Mouse (Mus musculus): ENCODE data around the gene Prpf40a. TPM values are rescaled to one million over a fixed set of nuclear protein-coding genes. Genes with fewer than 3 reads are reported as not detected.
A peak's percentile ranks its signal among the peaks of the same experiment; 100 is the strongest.

Gene Prpf40a
- total RNA-seq (2021), result 10 to 100 TPM; 41.2 to 43.6 TPM

DNA sequence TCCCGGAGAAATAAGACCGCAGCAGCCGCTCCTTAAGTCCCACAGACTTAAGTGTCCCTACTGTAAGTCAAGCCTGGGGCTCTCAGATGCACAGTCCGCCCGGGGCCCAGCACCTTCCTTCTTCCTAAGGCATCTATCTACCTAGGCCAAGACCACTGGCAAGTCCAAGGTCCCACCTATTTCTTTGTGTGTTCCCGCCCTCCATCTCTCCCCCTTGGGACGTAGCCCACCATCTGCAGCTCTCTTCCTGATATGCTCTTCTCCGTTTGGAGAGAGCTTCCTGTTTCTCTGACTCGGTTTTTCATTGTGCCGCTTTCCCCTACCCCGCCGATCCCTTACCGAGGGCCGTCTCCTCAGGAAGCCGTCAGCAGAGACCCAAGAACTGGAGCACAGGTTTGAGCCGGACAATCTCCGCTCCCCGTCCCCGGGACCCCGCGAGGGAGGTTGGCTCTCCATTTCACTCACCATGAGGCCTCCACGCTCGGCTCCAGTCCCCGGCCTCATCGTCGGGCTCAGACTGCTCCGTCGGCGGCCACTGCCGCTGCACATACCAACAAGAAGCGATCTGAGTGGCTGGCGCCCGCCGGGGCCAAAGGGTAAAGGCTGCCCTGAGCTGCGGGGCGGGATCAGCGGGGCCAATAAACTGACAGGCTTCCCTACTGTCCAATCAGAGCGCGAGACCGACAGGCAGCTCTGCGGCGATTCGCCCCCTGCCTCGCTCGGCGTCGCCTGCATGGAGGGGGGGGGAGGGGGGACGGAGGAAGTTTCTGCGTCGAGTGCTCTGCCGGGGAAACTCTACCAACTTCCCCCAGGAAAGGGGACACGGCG lies at the start of gene Prpf40a:
Gene Prpf40a (minus strand): TSS at position 601 of the 828 bp plus-strand sequence.
- peak; percentile 100 for DNase-seq

- DNase-seq, result no peak
Observed at GRCm38 (mm10) chr2:53222242-53222641, 31.2 kb upstream of the Prpf40a start.

- DNase-seq, result no peak
Observed at GRCm38 (mm10) chr2:53213493-53213892, 22.4 kb upstream of the Prpf40a start.

- DNase-seq, result no peak
Observed at GRCm38 (mm10) chr2:53206749-53207148, 15.7 kb upstream of the Prpf40a start.

DNA sequence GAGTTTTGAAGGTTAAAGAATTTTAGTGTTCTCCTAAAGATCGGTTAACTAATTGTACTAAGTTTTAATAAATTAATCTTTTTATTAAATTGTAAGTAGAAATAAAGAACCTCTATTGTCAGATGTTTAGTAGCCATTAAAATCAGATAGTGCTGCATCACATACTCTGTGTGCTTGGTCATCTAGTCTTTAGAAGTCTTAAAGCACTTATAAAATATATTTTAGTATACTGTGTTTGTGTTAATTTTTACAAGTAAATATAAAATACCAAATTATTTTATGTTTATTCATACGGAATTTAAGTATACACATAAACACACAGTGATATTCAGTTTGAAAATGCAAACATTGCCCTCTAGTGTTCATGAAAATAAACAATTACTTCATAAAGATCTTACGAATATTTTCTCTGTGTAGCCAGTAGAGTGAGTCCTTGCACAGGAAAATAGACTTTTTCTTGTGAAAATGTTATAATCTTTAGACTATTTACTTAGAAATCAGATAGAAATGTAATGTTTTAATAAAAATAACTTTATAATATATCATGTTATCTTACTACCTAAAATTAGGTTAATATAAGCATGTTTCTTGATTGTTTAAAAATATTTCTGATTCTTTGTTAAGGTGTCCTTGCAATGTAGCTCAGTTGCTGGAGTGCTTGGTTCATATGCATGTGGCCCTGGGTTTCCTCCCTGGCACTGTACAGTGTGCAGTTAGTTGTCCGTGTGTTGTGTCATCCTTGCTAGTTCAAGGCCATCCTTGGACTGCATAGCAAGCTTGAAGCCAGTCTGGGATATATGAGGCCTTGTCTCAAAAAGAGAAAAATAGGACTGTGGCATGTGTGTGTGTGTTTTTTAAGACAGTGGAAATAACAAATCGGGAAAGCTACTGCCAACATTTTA lies 13.5 kb upstream of the Prpf40a start:
- DNase-seq, result no peak

- DNase-seq, result no peak
Observed at GRCm38 (mm10) chr2:53200164-53200885, 9.2 kb upstream of the Prpf40a start.

DNA sequence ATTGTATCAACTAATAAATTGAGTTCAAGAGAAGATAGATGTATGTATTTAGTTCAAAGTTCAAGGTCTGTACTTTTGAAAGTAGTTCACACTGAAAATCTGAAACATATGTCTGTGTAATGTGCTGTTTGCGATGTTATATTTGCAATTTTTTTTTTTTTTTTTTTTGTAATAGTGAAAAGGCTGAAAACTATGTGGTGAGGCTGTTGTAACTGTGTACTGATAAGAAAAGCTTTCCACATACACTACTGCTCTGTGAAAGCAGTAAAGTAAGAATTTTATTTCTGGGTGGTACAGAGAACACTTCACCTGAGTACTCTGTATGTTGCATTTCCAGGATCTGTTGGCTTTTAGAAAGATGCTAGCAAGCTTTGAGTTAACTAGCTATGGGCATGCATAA lies 8.1 kb upstream of the Prpf40a start:
- DNase-seq, result no peak

GRCm38 (mm10) chr2:53196431-53196830 lies 5.3 kb upstream of the Prpf40a start:
- DNase-seq, result no peak

DNA sequence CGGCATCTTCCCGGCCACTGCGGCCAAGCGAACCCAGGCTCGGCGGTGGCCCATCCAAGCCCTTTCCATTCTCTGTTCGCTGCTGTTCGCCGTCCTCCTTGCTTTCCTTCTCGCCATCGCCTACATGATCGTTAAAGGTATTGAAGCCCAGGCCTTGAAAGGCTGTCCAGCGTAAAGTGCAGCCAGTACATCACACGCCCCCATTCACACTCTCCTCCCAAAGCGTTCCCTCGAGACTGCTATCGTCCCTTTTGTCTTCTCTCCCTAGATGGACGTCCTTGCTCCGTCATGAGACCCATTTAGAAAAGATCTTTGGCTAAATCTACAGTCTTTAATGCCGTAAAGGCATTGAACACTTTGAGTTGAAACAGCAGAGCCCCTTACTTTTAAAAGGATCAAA lies 1.3 kb upstream of the Prpf40a start:
- no peak for DNase-seq

DNA sequence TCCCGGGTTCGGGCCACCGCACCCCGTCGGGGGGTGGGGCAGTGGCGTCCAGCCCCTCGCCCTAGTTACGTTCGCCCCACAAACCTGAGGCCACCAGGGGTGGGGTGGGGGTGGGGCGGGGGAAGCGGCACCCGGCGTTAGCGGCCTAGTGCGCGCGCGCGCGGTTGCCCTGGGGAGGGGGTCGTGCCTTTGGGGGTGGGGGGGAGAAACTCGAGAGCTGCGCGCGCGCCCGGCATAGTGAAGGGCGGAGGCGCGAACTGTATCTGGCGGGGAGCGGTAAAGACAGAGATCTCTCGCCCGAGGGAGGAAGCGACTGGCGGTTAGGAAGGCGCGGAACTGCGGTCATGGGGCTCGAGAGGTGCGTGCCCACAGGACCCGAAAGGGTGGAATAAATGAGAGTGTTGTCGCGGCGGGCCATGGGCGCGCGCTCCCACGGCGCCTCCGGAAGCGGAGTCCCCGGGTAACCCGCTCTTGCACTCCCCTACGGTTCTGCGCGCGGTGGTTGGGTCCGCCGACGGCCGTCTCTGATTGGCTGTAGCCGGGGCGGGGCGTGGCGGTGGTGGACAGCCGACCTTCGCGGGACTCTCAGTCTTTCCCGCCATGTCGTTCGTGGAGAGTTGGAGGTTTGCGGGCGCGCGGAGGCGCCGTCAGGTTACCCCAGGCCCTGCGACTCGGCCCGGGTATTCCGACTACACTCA lies 588 bp upstream of the Prpf40a start, which contains the start of gene Arl6ip6:
Gene Arl6ip6 (plus strand): TSS at position 204 of the 698 bp plus-strand sequence.
- peak; percentile 97 for DNase-seq

GRCm38 (mm10) chr2:53189811-53190210 lies 1.3 kb downstream of the Prpf40a start:
- DNase-seq, result no peak

- DNase-seq, result no peak
Observed at GRCm38 (mm10) chr2:53179876-53180275, 11.2 kb downstream of the Prpf40a start.

GRCm38 (mm10) chr2:53178966-53179365 lies 12.1 kb downstream of the Prpf40a start:
- no peak for DNase-seq

DNA sequence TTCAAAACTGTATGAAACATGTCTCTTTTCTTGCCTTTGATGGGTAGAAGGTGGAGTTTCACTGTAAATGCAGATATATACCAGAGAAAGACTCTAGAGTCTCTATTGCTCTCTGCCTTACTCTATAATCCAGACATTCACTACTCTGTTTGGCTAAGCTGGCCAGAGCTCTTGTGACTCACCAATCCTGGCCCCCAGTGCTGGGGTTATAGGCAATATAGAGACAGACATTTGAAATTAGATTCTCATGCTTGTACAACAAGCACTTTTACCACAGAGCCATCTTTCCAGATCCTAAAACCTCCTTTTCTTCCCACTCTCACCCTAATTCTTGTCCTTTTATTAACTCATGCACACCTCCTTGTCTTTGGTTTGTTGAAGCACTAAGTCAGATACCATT lies 17.1 kb downstream of the Prpf40a start:
- no peak for DNase-seq

DNA sequence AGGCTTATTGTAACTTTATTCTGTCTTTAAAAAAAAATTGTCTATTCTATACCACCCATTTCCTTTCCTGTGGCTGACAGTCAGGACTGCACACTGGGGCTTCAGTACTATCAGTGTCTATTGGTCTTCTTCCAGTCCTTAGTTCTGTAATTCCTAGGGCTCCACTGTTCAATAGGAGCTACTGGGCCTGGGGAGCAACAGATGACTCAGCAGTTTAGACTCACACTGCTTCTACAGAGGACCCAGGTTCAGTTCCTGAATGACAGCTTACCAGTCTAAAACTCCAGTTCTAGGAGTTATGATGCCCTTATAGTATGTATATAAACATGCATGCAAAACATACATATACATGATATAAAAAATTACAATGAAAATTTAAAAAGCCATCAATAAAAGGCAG lies 44.2 kb downstream of the Prpf40a start:
- DNase-seq, result no peak

- DNase-seq, result no peak
Observed at GRCm38 (mm10) chr2:53131567-53131966, 59.5 kb downstream of the Prpf40a start.

DNA sequence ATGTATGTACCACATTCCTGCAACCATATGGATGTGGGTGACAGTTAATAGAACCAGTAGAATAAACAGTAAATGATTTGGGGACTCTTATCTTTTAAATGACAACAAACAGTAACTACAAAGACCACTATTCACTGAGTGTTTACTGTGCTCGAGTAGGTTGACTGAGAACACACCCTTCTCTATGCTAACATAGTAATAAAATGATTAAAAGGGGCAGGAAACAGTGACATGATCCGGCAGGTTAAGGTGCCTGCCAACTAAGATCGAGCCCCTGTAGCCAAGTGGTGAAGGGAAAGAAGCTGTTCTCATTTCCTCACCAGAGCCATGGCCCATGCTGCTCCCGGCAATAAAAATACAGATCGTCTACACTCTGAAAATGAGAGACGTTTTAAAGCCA lies 62.0 kb downstream of the Prpf40a start:
- no peak for DNase-seq

DNA sequence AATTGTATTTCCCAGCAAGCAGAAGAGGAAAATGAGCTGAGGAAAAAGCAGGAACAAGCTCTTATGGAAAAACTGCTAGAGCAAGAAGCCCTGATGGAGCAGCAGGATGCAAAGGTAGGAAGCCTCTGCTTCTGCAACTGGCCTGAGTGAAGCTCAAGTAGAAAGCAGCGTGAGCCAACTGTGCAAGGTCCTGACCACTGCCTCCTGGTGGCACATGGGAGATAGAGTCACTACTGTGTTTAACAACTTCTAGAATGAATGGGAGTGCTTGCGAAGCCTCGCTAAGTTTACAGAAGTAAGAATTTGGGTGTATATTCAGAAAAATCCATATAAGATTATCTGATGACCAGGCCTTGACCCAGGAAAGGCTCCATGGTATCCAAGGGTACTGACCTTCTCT lies 65.1 kb downstream of the Prpf40a start:
- DNase-seq, result no peak

GRCm38 (mm10) chr2:53121797-53122196 lies 69.3 kb downstream of the Prpf40a start:
- peak in 1 of 2 experiments; percentile 29 for DNase-seq

GRCm38 (mm10) chr2:53108547-53108946 lies 82.5 kb downstream of the Prpf40a start:
- no peak for DNase-seq

- DNase-seq, result no peak
Observed at GRCm38 (mm10) chr2:53106472-53106871, 84.6 kb downstream of the Prpf40a start.

GRCm38 (mm10) chr2:53106056-53106455 lies 85.0 kb downstream of the Prpf40a start:
- peak in 1 of 2 experiments; percentile 16 for DNase-seq
